Mouse (Mus musculus) R1 (cell line): ENCODE measurements around the gene Gcnt2.
A peak's percentile ranks its signal among the peaks of the same experiment; 100 is the strongest.

ENCODE experiments used
- DNase-seq: peaks from one replicate; pipeline ENCODE4 v3.0.0-alpha.2; 2018; ENCODE audit warnings: low read depth, low spot score

The Gcnt2 gene

GRCm38 (mm10) chr13:40901831-40902459 lies 42.4 kb downstream of the Gcnt2 start:
- DNase-seq: no peak

- DNase-seq: peak; percentile 73
Measured at GRCm38 (mm10) chr13:40904080-40904479, 44.5 kb downstream of the Gcnt2 start.

DNA sequence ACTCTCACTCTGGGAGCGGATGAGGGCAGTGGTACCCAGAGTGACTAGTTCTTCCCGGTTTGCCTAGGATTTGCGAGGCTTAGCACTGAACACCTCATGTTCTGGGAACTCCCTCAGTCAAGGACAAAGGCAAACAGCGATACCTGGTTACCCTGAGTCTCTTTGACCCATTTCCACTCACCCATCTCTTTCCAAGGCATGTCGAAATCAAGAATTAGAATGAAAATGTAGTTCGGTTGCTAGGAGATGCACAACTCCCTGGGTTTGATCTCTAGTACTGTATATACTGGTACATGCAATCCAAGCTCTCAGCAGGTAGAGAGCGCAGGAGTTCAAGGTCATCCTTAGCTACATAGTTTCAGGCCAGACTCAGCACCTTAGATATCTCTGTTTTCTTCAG lies 47.0 kb downstream of the Gcnt2 start:
- peak; percentile 63 for DNase-seq

GRCm38 (mm10) chr13:40907274-40907673 lies 47.7 kb downstream of the Gcnt2 start:
- no peak for DNase-seq

DNA sequence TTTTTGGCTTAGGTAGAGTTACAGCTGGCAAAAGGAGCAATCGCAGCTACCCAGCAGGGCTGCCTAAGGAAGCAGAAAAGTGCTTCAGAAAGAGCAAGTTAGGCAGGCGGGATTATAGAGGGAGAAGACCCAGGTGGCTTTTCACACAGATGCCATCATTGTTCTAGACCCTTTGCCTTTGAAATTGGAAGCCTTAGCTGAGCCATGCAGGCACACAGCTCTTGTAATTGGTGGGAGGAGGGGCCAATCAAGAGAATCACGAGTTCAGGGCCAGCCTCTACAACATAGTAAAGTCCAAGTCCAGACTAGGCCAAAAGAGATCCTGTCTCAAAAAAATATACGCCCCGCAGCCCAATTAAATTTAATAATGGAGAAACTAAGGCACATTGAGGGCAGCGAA lies 48.5 kb downstream of the Gcnt2 start:
- DNase-seq: peak; percentile 69

DNA sequence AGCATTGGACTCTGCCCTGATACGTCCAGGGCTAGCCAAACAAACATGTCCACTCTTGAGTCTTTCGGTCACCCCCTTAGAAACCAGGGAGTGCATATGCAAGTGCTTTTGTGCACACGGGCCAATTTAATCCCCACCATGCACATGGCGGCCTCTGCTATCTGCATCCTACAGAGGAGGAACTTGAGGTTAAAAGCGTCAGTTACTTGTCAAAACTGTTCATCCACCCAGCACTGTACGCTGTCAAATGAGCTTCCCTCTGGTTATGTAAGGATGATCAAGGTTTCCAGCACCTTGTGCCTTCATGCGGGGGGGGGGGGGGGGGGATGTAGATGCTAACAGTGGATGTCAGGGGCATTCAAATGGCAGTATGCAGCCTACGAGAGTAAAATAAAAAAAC lies 49.5 kb downstream of the Gcnt2 start:
- DNase-seq: no peak

- DNase-seq: peak; percentile 65
Measured at GRCm38 (mm10) chr13:40910047-40910446, 50.5 kb downstream of the Gcnt2 start.

GRCm38 (mm10) chr13:40911951-40912350 lies 52.4 kb downstream of the Gcnt2 start:
- DNase-seq: no peak

DNA sequence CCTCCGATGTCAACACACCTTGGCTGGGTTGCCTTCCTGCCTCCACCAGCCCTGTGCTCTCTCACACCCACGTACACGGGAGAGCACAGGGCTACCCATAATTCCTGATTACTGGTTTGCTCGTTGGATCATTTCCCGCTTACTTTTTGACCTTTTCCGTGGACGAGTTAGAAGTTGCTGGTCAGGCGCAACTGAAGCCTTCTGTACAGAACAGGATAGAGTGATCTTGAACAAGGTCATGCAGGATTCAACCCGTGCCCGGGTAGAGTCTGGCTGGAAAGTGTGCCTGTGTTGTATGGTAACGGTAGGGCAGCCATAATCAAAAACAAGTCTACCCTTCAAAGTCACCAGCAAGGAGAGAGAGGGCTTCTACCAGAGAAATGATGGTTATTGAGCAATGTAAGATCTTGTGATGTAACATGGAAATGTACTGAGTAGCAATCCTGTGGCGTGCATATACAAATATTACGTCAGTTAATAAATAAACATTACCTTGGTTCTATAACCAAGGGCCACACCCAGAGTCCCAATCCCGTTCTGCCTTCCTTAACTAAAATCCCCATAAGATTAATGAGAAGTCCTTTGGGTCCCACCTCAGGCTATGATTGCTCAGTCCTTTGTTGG lies 54.0 kb downstream of the Gcnt2 start:
- DNase-seq: no peak

DNA sequence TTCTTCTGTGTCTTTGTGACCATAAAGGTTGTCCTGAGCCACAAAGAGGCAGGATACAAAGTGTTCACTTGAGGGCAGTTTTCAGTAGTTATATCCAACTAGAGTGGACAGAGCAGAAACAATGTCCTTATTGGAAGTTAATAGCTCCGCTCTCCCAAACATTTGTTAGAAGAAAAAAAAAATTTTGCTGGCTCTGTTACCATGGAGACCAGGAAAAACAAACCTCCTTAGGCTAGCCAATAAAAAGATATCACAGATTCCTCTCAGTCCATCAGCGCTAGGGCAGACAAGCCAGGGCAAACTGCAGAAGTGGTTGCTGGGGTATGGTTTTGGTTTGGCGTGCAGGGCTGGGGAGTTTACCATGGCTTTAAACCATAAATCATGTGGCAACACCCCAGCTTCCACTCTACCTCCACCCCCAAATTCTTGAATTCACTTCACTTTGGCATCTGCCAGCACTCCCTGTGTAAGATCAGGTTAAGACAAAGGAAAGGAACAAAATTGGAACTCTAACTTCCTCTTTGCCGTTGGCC lies 54.6 kb downstream of the Gcnt2 start:
- DNase-seq: no peak

- DNase-seq: peak; percentile 95
Measured at GRCm38 (mm10) chr13:40916321-40917160, 57.0 kb downstream of the Gcnt2 start.

DNA sequence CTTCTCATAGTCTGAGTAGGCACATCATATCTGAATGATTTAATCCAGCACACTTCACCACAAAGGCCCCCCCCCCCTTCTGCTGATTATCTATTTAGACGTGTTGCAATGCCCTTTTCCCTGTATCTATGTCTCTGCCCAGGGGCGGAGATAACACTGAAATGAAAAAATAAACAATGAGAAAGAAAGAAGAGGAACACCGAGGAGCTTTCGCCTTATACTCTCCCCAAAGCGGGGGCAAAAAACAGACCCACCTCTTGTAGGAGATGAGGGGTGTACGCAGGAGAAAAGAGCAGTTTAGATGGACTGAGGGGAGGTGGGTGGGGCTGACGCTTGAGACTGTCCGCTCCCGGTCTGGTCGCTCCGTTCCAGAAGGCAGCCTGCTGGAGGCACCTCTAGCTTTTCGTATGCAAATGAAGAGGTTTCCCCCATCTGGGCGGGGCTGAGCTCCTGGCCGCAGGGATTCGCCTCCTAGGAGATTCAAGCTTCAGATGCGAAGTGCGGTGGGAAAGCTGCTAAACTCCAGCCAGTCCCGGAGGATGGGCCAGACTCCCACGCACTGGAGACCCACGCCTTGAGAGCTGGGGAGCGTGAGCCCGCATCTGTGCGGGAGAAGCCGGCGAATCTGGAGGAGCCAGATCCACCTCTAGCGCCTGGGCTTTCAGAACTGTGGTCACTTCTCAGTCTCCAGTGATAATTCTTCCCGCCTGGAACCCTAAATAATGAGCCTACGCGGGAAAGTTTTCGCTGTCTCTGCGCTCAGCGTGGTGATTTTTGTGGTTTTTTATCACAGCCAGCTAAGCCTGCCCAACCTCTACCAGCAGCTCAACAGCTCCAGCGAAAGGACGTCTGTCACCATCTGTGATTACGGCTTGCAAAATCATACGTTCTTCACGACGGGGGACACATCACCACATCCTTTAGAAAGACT lies 57.9 kb downstream of the Gcnt2 start:
- peak; percentile 99 for DNase-seq

- DNase-seq: no peak
Measured at GRCm38 (mm10) chr13:40921326-40922059, 61.9 kb downstream of the Gcnt2 start.

DNA sequence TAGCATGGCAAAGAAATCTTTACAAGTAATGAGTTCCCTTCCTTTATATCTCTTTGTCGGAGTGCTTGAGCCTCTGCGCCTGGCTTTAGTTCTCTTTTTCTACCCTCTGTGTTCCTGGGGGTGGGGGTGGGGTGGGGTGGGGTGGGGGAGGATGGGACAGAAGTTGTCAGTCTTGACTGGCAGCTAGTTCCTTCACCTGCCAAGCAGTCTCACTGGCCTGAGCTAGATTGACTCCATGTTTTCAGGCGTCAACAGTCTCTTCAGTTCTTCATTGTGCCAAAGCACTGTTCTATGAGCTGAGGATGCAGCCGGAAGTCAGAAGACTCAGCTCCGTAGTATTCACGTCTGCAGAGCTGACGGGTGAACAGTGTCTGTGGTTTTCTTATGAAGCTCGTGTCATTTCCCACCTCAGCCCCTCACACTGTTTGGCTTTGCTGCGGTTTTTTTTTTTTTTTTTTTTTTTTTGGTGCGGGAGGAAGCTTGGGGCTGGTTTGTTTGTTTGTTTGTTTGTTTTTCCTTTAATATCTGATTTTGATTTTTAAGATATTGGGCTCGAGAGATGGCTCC lies 62.8 kb downstream of the Gcnt2 start:
- no peak for DNase-seq

DNA sequence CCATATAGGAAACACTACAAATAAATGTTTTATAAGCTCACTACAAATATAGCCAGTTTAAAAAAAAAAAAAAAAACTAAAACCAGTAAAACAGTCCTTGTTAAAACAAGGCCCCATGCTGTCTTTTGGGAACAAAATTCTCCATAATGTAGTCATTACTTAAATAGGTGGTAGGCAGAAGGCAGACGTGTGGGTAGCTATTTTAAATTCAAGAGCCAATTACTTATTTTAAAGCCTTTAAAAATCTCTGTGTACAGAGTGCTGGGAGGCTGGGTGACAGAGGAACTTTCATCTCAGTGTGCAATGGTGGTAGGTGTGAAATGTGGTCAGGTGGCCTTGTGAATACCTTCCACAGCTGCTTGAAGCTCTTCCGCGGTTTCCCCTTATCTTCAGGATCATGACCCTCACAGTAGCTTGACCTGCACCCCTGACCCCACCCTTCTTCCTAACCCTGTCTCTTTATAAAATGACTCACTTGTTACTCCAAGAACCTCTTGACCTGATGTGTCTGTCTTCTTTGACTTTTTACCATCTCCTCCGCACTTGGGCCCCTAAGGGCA lies 64.3 kb downstream of the Gcnt2 start:
- no peak for DNase-seq

- DNase-seq: no peak
Measured at GRCm38 (mm10) chr13:40928192-40928898, 68.8 kb downstream of the Gcnt2 start.

- peak; percentile 82 for DNase-seq
Measured at GRCm38 (mm10) chr13:40931871-40932270, 72.3 kb downstream of the Gcnt2 start.

DNA sequence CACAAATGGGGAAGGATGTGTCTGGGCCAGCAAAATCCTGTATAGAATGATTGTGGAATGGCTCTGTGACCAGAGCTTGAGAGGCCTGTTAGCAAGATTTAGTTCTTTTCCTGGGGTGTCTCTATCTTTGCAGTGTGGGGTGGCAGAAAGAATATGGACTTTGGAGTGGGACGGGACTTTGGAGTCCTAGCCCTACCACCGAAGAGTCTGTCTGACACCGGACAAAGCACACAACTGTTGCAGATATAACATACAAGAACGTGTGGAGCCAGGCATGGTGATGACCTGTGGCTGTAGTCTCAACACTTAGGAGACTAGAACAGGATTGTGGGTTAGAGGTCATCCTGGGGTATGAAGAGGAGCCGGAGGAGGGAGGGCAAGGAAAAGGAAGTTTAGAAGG lies 73.0 kb downstream of the Gcnt2 start:
- no peak for DNase-seq

DNA sequence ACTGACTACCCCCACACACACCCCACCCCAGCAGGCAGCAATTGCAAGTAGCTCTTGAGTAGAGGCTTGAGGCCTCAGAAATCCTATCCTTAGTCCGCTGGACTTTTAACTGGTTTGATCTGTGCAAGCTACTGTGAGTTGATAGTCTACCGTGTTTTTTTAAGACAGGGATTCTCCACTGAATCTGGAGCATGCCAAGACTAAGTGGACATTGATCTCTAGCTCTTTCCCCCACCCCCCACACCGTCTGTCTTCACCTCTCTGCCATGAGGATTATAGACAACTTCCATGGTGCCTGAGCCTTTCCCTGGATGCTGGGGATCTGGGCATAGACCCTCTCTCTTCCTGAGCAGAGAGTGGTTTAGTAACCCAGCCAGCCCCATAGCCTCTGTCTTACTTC lies 74.8 kb downstream of the Gcnt2 start:
- no peak for DNase-seq
